Mouse (Mus musculus) lung, adult 2 months (tissue): ENCODE results near the gene Has3.

Source experiments
- CTCF ChIP-seq: fragments of 200-500 bp; IDR thresholded peaks from 2 replicates; pipeline ENCODE4 v1.5.1; 2011; ENCODE audit warnings: mild to moderate bottlenecking, low read length, control low read depth; ENCODE audit not compliant: insufficient read depth
- POLR2A ChIP-seq: fragments of 200-500 bp; IDR thresholded peaks from 2 replicates; pipeline ENCODE4 v1.6.1; 2011; ENCODE audit warnings: low read depth, mild to moderate bottlenecking, control low read depth, low read length, borderline replicate concordance; ENCODE audit errors: extremely low read depth

GRCm38 (mm10) chr8:106880121-106880707, 10.2 kb downstream of the Has3 start:
- TF ChIP-seq CTCF (no peak), POLR2A (no peak)
